Mouse (Mus musculus) midbrain, embryonic 11.5 days (tissue): ENCODE data around the gene Proser1. TPM values are rescaled to one million over a fixed set of nuclear protein-coding genes. Genes with fewer than 3 reads are reported as not detected.

Experiments used
- ATAC-seq: fragments of 200-750 bp; cut with Nextera tagmentation; 2 replicates; pipeline ENCODE4 v1.8.0; 2017; ENCODE audit warnings: moderate TSS enrichment, moderate library complexity; ENCODE audit not compliant: low FRiP score
- DNase-seq: peaks from one replicate; pipeline ENCODE4 v3.0.0; 2015; ENCODE audit warnings: low spot score; ENCODE audit errors: missing footprints
- H3K27ac ChIP-seq: fragments of 300-500 bp; sonication (generic); 2 replicates; pipeline ENCODE4 v1.5.1; 2014; ENCODE audit warnings: low read depth, low read length
- H3K27me3 ChIP-seq: fragments of 300-500 bp; sonication (generic); 2 replicates; pipeline ENCODE4 v1.6.1; 2014; ENCODE audit warnings: mild to moderate bottlenecking, low read length, moderate library complexity, mixed read lengths; ENCODE audit not compliant: control insufficient read depth, insufficient read depth
- H3K36me3 ChIP-seq: fragments of 300-500 bp; sonication (generic); 2 replicates; pipeline ENCODE4 v1.6.1; 2014; ENCODE audit warnings: mild to moderate bottlenecking, low read length, moderate library complexity, mixed read lengths; ENCODE audit not compliant: control insufficient read depth, insufficient read depth
- H3K4me1 ChIP-seq: fragments of 300-500 bp; sonication (generic); 2 replicates; pipeline ENCODE4 v1.6.1; 2014; ENCODE audit warnings: low read length; ENCODE audit not compliant: control insufficient read depth, insufficient read depth
- H3K4me2 ChIP-seq: fragments of 300-500 bp; sonication (generic); 2 replicates; pipeline ENCODE4 v1.6.1; 2014; ENCODE audit warnings: mild to moderate bottlenecking, moderate library complexity
- H3K4me3 ChIP-seq: fragments of 300-500 bp; sonication (generic); 2 replicates; pipeline ENCODE4 v1.5.1; 2014; ENCODE audit warnings: low read depth, low read length
- H3K9ac ChIP-seq: fragments of 300-500 bp; sonication (generic); 2 replicates; pipeline ENCODE4 v1.6.1; 2014; ENCODE audit warnings: low read length
- H3K9me3 ChIP-seq: fragments of 300-500 bp; sonication (generic); 2 replicates; pipeline ENCODE4 v1.6.1; 2016; ENCODE audit warnings: low read length; ENCODE audit not compliant: control insufficient read depth
- WGBS: fragments of 180-500 bp; shearing (Covaris S2); extraction: QIAGEN DNeasy Blood & Tissue Kit; methylation state at CpG from one replicate; pipeline ENCODE4 v1.1.7; 2014; 5-methylcytosine and 5-hydroxymethylcytosine counted together
- polyA plus RNA-seq: library from polyadenylated mRNA; unstranded; fragments of >200 nt; fragmentation: Nextera tagmentation; extraction: Ambion mirVana; gene quantifications from 2 replicates; pipeline ENCODE4 v1.2.1, GENCODE M21; 2014

Proser1 gene
- polyA plus RNA-seq, 1 experiment from 2014 or later = 24.1 TPM

GRCm38 (mm10) chr3:53472061-53472460, 8.6 kb downstream of the Proser1 start:
- DNase-seq = peak; percentile 26
- no peak for ATAC-seq
- no peak overlapping the region for H3K4me3 ChIP-seq
- H3K36me3 ChIP-seq = peaks cover 30% of the 10 kb centered on the region
- H3K9ac ChIP-seq = no peak overlapping the region
- H3K4me1 ChIP-seq = no peaks in the 10 kb centered on the region
- H3K27ac ChIP-seq = no peak overlapping the region
- H3K9me3 ChIP-seq = no peaks in the 10 kb centered on the region
- 97% methylated on average over 5 of the region's 5 CpGs for WGBS
- H3K4me2 ChIP-seq = no peak overlapping the region
- no peaks in the 10 kb centered on the region for H3K27me3 ChIP-seq

GRCm38 (mm10) chr3:53474179-53474578, 10.7 kb downstream of the Proser1 start:
- 84% methylated on average over 4 of the region's 4 CpGs for WGBS
- DNase-seq = peak; percentile 73

GRCm38 (mm10) chr3:53475889-53476288, 12.4 kb downstream of the Proser1 start:
- no peaks in the 10 kb centered on the region for H3K9me3 ChIP-seq
- H3K27me3 ChIP-seq = no peaks in the 10 kb centered on the region
- 78% methylated on average over 6 of the region's 6 CpGs for WGBS
- H3K9ac ChIP-seq = no peak overlapping the region
- no peak overlapping the region for H3K4me2 ChIP-seq
- H3K27ac ChIP-seq = no peak overlapping the region
- no peaks in the 10 kb centered on the region for H3K4me1 ChIP-seq
- peak; percentile 82 for DNase-seq
- ATAC-seq = no peak; the same call in 1 of the 2 replicates
- no peak overlapping the region for H3K4me3 ChIP-seq
- H3K36me3 ChIP-seq = peaks cover 44% of the 10 kb centered on the region

More at GRCm38 (mm10) chr3:53474179-53474578, 10.7 kb downstream of the Proser1 start:
- Histone ChIP-seq H3K27me3 (no peaks in the 10 kb centered on the region), H3K27ac (no peak overlapping the region), H3K4me2 (no peak overlapping the region), H3K4me1 (no peaks in the 10 kb centered on the region), H3K36me3 (peaks cover 43% of the 10 kb centered on the region), H3K9me3 (no peaks in the 10 kb centered on the region), H3K4me3 (no peak overlapping the region), H3K9ac (no peak overlapping the region)
- ATAC-seq = no peak

GRCm38 (mm10) chr3:53477468-53477867, 14.0 kb downstream of the Proser1 start:
- 95% methylated on average over 17 of the region's 17 CpGs for WGBS
- no peak overlapping the region for H3K27ac ChIP-seq
- no peak for ATAC-seq
- H3K9ac ChIP-seq = no peak overlapping the region
- H3K27me3 ChIP-seq = no peaks in the 10 kb centered on the region
- no peak overlapping the region for H3K4me3 ChIP-seq
- H3K36me3 ChIP-seq = peaks cover 40% of the 10 kb centered on the region
- H3K4me1 ChIP-seq = no peaks in the 10 kb centered on the region
- H3K4me2 ChIP-seq = no peak overlapping the region
- no peaks in the 10 kb centered on the region for H3K9me3 ChIP-seq
- DNase-seq = peak; percentile 21

- ATAC-seq (0 out of 2 replicates have a peak, but pooled peaks have one; percentile 14), DNase-seq (no peak)
- H3K27ac ChIP-seq = no peak overlapping the region
- no peak overlapping the region for H3K4me2 ChIP-seq
- no peak overlapping the region for H3K9ac ChIP-seq
- H3K36me3 ChIP-seq = peaks cover 29% of the 10 kb centered on the region
- 96% methylated on average over 30 of the region's 30 CpGs for WGBS
- no peak overlapping the region for H3K4me3 ChIP-seq
- H3K9me3 ChIP-seq = no peaks in the 10 kb centered on the region
- no peaks in the 10 kb centered on the region for H3K27me3 ChIP-seq
- no peaks in the 10 kb centered on the region for H3K4me1 ChIP-seq
Measured at GRCm38 (mm10) chr3:53478419-53479046, 15.1 kb downstream of the Proser1 start.

GRCm38 (mm10) chr3:53483414-53484059, 20.1 kb downstream of the Proser1 start:
- Histone ChIP-seq H3K4me2 (no peak overlapping the region), H3K27ac (no peak overlapping the region), H3K27me3 (no peaks in the 10 kb centered on the region), H3K4me1 (no peaks in the 10 kb centered on the region), H3K9me3 (no peaks in the 10 kb centered on the region), H3K4me3 (no peak overlapping the region), H3K36me3 (peaks cover 5% of the 10 kb centered on the region; the same call in 1 of the 2 replicates), H3K9ac (no peak overlapping the region)
- WGBS = 94% methylated on average over 8 of the region's 8 CpGs
- ATAC-seq (no peak), DNase-seq (peak; percentile 60)

- Histone ChIP-seq H3K27me3 (no peaks in the 10 kb centered on the region), H3K9me3 (no peaks in the 10 kb centered on the region), H3K27ac (no peak overlapping the region), H3K4me1 (no peaks in the 10 kb centered on the region), H3K4me3 (no peak overlapping the region), H3K36me3 (no peaks in the 10 kb centered on the region), H3K4me2 (no peak overlapping the region), H3K9ac (no peak overlapping the region)
- DNase-seq (no peak), ATAC-seq (no peak)
- WGBS = 89% methylated on average over 10 of the region's 10 CpGs
Measured at GRCm38 (mm10) chr3:53486561-53486960, 23.1 kb downstream of the Proser1 start.

- no peak overlapping the region for H3K4me2 ChIP-seq
- DNase-seq (peak; percentile 26), ATAC-seq (no peak)
- H3K9me3 ChIP-seq = no peaks in the 10 kb centered on the region
- no peaks in the 10 kb centered on the region for H3K36me3 ChIP-seq
- no peaks in the 10 kb centered on the region for H3K27me3 ChIP-seq
- no peak overlapping the region for H3K4me3 ChIP-seq
- no peaks in the 10 kb centered on the region for H3K4me1 ChIP-seq
- H3K9ac ChIP-seq = no peak overlapping the region
- H3K27ac ChIP-seq = no peak overlapping the region
- WGBS = 74% methylated on average over 9 of the region's 9 CpGs
Measured at GRCm38 (mm10) chr3:53486996-53487576, 23.6 kb downstream of the Proser1 start.

- DNase-seq (no peak), ATAC-seq (no peak)
- Histone ChIP-seq H3K27me3 (no peaks in the 10 kb centered on the region), H3K27ac (no peak within 1 kb of the TSS), H3K36me3 (no peaks in the 10 kb centered on the region), H3K9me3 (no peaks in the 10 kb centered on the region), H3K9ac (no peak within 1 kb of the TSS), H3K4me2 (no peak within 1 kb of the TSS), H3K4me3 (no peak within 1 kb of the TSS), H3K4me1 (no peaks in the 10 kb centered on the region)
- 73% methylated on average over 6 of the region's 6 CpGs for WGBS
Measured at GRCm38 (mm10) chr3:53488353-53488752, 24.9 kb downstream of the Proser1 start, which contains the start of gene Stoml3. Gene Stoml3, plus strand, starts transcription at chr3:53488653.
